Mouse (Mus musculus): ENCODE measurements at regions not wholly inside any gene's neighbourhood (a gene's known extent, or its start where the extent isn't known, plus 50 kb on each side); places are given as distances from the start of the nearest gene placed in this dataset.
A peak's percentile ranks its signal among the peaks of the same experiment; 100 is the strongest.

DNA sequence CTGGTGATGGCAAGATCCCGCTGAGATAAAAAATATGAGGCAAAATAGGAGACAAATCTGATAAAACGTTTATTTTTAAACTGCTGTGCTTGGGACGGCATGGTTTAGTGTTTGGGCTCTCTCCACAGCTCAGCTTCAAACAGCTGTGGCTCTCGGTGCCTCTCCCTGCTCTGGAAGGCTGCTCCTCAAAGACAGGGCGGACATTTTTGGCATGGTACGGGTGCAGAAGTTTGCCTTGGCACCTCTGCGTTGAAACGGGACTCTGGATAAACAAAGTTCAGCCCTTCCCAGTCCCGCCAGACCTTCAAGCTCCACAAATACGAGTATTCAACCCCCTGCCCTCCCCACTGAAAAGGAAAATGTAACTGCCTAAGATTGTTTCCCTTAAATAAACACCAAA lies 573.8 kb downstream of the Lmo4 start:
- Histone ChIP-seq H3K27ac (no peak overlapping the region), H3K4me3 (no peak overlapping the region)
- DNase-seq (ENCODE audit: extremely low spot score in 1 of 2, low spot score in 2 of 2), result no peak
- intact Hi-C loops (cut with DNase I), result no loop called here
- TF ChIP-seq CTCF (IDR thresholded peaks at IDR 0.05), result no peak

DNA sequence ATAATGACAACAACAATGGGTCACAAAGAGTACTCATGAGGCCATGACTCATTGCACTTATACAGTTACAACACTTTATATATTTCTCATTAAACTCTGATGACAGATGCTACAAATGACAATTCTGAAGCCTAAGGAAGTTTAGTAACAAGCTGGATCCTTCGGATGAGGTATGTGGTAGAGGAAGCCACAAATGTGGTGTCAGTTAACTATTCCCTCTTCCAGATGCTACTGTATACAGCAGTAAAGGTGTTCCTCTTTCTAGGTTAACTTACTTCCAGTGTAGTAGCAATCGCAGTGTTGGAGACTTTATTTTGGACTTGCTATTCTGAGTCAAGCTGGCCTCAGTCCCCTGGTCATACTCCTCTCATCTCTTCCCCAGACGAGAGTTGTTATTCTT lies 580.1 kb downstream of the Lmo4 start:
- no peak for TF ChIP-seq CTCF (IDR thresholded peaks at IDR 0.05)
- intact Hi-C loops (cut with DNase I), result no loop called here
- Histone ChIP-seq H3K27ac (no peak overlapping the region), H3K4me3 (no peak overlapping the region)
- DNase-seq (ENCODE audit: extremely low spot score in 1 of 2, low spot score in 2 of 2), result no peak

GRCm38 (mm10) chr3:143622275-143622674 lies 582.7 kb downstream of the Lmo4 start:
- H3K4me3 ChIP-seq, result no peak overlapping the region
- no peak for TF ChIP-seq CTCF (IDR thresholded peaks at IDR 0.05)
- intact Hi-C loops (cut with DNase I), result no loop called here
- H3K27ac ChIP-seq, result no peak overlapping the region
- DNase-seq (ENCODE audit: extremely low spot score in 1 of 2, low spot score in 2 of 2), result no peak

DNA sequence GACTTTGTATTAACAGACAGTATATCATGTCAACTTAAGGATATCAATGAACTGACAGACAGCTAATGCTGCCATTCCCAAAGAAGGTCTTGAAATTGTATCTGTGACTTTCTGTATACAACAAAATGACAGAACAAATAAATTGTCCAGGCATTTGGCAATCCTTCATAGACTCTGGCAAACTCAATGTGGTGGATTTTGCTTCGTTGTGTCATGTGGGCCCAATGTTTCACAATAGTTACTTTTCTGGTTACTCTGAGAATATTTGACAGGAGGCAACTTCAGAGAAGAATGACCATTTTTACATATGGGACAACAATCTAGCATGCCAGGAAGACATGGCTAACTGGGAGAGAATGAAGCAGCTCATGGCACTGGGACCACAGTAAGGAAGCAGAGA lies 585.9 kb downstream of the Lmo4 start:
- Histone ChIP-seq H3K4me3 (no peak overlapping the region), H3K27ac (no peak overlapping the region)
- no peak for TF ChIP-seq CTCF (IDR thresholded peaks at IDR 0.05)
- intact Hi-C loops (cut with DNase I), result no loop called here
- DNase-seq (ENCODE audit: extremely low spot score in 1 of 2, low spot score in 2 of 2), result no peak

DNA sequence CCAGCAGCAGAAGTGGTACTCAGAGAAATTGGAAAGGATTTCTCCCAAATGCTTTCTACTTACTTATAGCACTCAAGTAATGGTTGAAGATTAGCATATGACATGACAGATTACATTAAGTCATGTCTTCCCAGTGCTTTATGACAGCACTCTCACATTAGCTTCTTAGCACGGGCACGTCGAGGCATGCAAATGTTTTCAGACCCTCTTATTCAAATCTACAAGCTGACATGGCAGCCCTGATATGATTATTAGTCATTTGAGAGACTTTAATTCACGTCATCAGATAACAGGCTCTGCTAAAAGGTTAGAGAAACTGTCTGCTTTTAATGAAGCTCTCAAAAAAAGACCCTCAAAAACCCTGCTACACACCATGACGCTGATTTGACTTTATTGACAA lies 590.1 kb downstream of the Lmo4 start:
- Histone ChIP-seq H3K27ac (peak overlapping the region; percentile 10), H3K4me3 (no peak overlapping the region)
- no peak for TF ChIP-seq CTCF (IDR thresholded peaks at IDR 0.05)
- intact Hi-C loops (cut with DNase I), result loop anchor here (5.0 kb wide), 1 partner anchor 117 kb away; no protein-coding TSS in a partner anchor
- no peak for DNase-seq (ENCODE audit: extremely low spot score in 1 of 2, low spot score in 2 of 2)

GRCm38 (mm10) chr3:143614004-143614403 lies 591.0 kb downstream of the Lmo4 start:
- no peak overlapping the region for H3K4me3 ChIP-seq
- TF ChIP-seq CTCF (IDR thresholded peaks at IDR 0.05), result no peak
- H3K27ac ChIP-seq, result peak overlapping the region; percentile 75
- intact Hi-C loops (cut with DNase I), result loop anchor here (5.0 kb wide), 1 partner anchor 118 kb away; no protein-coding TSS in a partner anchor
- DNase-seq (ENCODE audit: extremely low spot score in 1 of 2, low spot score in 2 of 2), result no peak

GRCm38 (mm10) chr3:143609673-143610072 lies 595.3 kb downstream of the Lmo4 start:
- TF ChIP-seq CTCF (IDR thresholded peaks at IDR 0.05), result no peak
- DNase-seq (ENCODE audit: extremely low spot score in 1 of 2, low spot score in 2 of 2), result no peak
- H3K27ac ChIP-seq, result no peak overlapping the region
- intact Hi-C loops (cut with DNase I), result loop anchor here (5.0 kb wide), 1 partner anchor 123 kb away; no protein-coding TSS in a partner anchor
- no peak overlapping the region for H3K4me3 ChIP-seq

GRCm38 (mm10) chr3:143599120-143599519 lies 605.9 kb downstream of the Lmo4 start:
- DNase-seq (ENCODE audit: extremely low spot score in 1 of 2, low spot score in 2 of 2), result no peak
- peak; percentile 37 for TF ChIP-seq CTCF (IDR thresholded peaks at IDR 0.05)
- Histone ChIP-seq H3K4me3 (no peak overlapping the region), H3K27ac (no peak overlapping the region)
- intact Hi-C loops (cut with DNase I), result loop anchor here (5.0 to 10.0 kb wide), 4 partner anchors 113 to 603 kb away; no protein-coding TSS in a partner anchor

GRCm38 (mm10) chr3:143596949-143597593 lies 607.9 kb downstream of the Lmo4 start:
- Histone ChIP-seq H3K27ac (peak overlapping the region; percentile 93), H3K4me3 (no peak overlapping the region)
- intact Hi-C loops (cut with DNase I), result loop anchor here (5.0 to 10.0 kb wide), 4 partner anchors 115 to 605 kb away; no protein-coding TSS in a partner anchor
- no peak for TF ChIP-seq CTCF (IDR thresholded peaks at IDR 0.05)
- DNase-seq (ENCODE audit: extremely low spot score in 1 of 2, low spot score in 2 of 2), result no peak

GRCm38 (mm10) chr3:143596011-143596683 lies 608.9 kb downstream of the Lmo4 start:
- peak overlapping the region; percentile 93 for H3K27ac ChIP-seq
- intact Hi-C loops (cut with DNase I), result loop anchor here (5.0 to 10.0 kb wide), 4 partner anchors 116 to 606 kb away; no protein-coding TSS in a partner anchor
- no peak overlapping the region for H3K4me3 ChIP-seq
- TF ChIP-seq CTCF (IDR thresholded peaks at IDR 0.05), result no peak
- DNase-seq (ENCODE audit: extremely low spot score in 1 of 2, low spot score in 2 of 2), result no peak

- no peak for TF ChIP-seq CTCF (IDR thresholded peaks at IDR 0.05)
- intact Hi-C loops (cut with DNase I), result loop anchor here (2.0 to 10.0 kb wide), 6 partner anchors 117 to 607 kb away; no protein-coding TSS in a partner anchor
- peak overlapping the region; percentile 93 for H3K27ac ChIP-seq
- H3K4me3 ChIP-seq, result no peak overlapping the region
- no peak for DNase-seq (ENCODE audit: extremely low spot score in 1 of 2, low spot score in 2 of 2)
These were observed 609.9 kb downstream of the Lmo4 start for GRCm38 (mm10) chr3:143595081-143595480.

DNA sequence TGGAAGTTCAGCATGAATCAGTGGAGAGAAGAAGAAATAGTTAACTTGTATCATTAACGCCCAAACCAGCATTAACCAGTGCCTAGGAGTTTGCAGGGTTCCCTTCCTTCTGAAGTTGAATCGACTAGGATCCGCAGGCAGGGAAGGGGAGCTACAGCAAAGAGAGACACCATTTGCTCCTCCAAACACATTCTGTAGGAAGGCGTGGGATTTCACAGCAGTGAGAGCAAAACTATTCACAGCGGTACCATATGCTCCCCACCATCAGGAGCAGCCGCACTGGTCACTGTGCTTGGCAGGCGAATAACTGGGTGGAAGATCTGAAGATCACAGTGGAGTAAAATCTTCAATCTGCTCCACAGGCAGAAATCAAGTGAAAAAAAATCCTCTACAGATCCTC lies 610.3 kb downstream of the Lmo4 start:
- Histone ChIP-seq H3K27ac (peak overlapping the region; percentile 93), H3K4me3 (no peak overlapping the region)
- DNase-seq (ENCODE audit: extremely low spot score in 1 of 2, low spot score in 2 of 2), result peak; percentile 62 to 73
- no peak for TF ChIP-seq CTCF (IDR thresholded peaks at IDR 0.05)
- intact Hi-C loops (cut with DNase I), result loop anchor here (2.0 to 10.0 kb wide), 6 partner anchors 118 to 608 kb away; no protein-coding TSS in a partner anchor

Data from left cerebral cortex, adult 2 months (tissue).